Mouse (Mus musculus) skeletal muscle tissue, adult 2 months (tissue): ENCODE measurements at regions not wholly inside any gene's neighbourhood (a gene's known extent, or its start where the extent isn't known, plus 50 kb on each side); places are given as distances from the start of the nearest gene placed in this dataset.

ENCODE experiments used
- DNase-seq: peaks from one replicate; pipeline ENCODE4 v3.0.0-alpha.2; 2012; ENCODE audit warnings: low read depth, low spot score

GRCm38 (mm10) chr6:76825953-76826352 is 328.4 kb upstream of the Gm9008 start:
- DNase-seq, result no peak

DNA sequence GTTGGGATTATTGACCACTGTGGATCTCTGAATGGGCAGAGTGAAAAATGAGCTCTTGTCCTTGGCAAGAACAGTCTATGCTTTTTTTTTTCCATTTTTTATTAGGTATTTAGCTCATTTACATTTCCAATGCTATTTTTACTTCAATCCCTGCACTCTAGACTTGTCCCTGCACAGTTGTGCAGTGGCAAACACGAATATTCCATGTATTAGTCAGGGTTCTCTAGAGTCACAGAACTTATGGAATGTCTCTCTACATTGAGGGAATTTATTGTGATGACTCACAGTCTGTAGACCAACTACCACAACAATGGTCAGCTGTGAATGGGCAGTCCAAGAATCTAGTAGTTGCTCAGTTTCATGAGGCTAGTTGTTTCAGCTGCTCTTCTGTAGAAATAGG is 305.4 kb upstream of the Gm9008 start:
- no peak for DNase-seq

DNA sequence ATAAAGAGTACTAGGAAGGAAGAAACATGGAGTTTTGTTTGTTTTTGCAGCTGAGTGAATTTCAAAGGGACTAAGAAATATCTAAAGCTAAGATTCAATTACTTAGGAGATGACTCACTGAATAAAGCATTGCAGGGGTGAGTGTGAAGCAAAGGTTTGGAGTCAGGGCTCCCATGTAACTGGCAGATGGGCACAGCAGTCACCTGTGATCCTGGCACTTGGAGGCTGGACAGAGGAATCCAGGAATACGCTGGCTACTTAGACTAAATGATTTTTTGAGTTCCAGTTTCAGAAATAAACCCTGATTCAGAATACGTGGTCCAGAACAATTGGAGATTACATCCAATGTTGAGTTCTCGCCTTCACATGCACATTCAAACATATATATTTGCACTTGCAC is 282.6 kb upstream of the Gm9008 start:
- DNase-seq, result no peak

GRCm38 (mm10) chr6:76778201-76778600 is 280.6 kb upstream of the Gm9008 start:
- DNase-seq, result no peak

DNA sequence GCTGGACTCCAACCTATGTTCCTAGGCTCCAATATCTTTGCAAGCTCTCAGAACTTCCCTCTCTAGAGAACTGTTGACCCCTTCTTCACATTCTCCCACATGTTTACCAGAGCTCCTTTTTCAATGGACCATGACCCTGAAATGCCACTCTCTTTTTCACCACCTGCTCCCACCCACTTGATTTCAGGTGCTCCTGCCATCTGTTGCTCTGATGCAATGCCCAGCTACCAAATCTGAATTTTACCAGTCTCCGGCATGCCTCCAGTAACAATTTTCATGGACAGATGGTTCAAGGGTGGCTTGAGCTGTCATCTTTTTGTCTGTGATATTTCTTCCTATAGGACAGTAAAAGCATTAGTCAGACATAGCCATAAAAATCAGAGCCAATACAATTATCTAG is 279.5 kb upstream of the Gm9008 start:
- DNase-seq, result no peak

DNA sequence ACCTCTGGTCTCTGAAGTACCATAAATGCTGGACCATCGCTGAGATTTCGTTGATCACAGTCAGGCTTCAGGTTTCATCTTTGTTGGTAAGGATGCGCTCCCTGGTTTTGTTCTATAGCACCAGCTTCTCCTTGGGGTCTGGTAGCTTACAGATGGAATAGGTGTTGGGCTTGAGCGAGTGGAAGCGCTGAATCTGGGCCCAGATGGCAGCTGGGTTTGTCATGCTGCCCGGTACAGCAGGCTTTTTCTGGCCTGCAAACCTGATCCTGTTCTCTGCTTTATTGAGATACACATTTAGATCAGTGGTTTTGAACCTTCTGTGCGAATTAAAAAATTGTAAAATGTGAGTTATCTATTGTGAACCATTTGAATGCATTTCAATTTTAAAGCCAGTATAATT is 266.3 kb upstream of the Gm9008 start:
- DNase-seq, result no peak

DNA sequence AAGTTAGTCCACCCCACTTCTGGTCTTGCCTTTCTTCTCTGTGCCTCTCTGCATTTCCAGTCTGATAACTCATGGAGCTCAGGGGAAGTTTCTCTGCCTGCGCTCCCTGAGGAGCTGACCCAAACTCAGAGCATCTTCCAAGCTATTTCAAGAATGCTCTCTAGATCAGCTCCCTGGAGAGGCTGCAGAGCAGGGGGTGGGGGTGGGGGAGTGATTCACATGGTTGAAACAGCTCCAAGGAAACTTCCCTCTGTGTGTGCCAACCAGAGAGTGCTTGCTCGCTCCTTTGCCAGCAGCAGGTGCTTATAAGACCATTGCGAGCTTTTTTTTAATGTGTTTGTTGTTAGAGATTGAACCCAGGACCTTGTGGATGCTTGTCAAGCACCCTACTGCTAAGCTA is 257.3 kb upstream of the Gm9008 start:
- DNase-seq, result peak; percentile 4
